ENCODE assay signal across 9 mouse cellular contexts in the genomic region with DNA sequence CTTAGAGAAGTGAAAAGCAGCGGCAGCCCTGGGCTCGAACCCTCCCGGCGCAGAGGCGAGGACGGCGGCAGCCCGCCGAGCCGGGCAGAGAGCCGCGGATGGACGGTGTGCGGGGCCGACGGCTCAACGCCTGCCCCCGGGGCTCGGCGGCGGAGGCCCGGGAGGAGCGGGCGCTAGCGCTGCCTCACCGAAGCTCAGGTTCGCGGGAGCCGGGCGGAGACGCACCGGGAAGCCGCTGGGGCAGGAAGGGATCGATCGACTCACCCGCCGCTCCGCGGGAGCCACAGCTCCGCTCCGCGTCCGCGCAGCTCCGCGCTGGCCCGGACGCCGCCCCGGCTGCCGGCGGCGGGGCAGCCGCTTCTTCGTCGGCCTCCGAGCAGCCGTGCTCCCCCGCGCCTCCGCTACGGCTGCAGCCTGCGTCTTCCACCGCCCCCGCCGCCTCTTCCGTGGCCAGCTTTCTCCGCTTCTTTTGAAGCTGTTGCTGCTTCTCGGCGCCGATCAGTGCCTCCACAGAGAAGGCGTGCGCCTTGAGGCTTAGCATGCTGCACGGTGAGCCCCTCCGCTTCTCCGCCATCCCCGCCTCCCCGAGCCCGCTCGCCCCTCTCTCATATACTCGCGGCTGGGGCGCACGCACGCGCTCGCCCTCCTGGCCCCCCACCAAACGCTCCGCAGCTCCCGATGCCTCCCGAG. TPM values are rescaled to one million over a fixed set of nuclear protein-coding genes. Genes with fewer than 3 reads are reported as not detected.
A peak's percentile ranks its signal among the peaks of the same experiment; 100 is the strongest.
DNase-seq lines count a peak whose midpoint lies in the region; ATAC-seq lines count a peak whose summit lies in the region.
"Had no signal": no experiment of that assay in that cellular context is flagged by ENCODE, and none has a peak within 500 bp of the region (broad histone marks: within the 10 kb centered on the region; RNA-seq: fewer than 3 reads in every experiment).

No protein-coding gene starts in this region.

- no peak for DNase-seq in lung, postnatal 14 days
- DNase-seq in adrenal gland, postnatal 25 days, result peak; percentile 41
- peak; percentile 74 for DNase-seq in midbrain, embryonic 14.5 days
- no peak for DNase-seq in thymus, postnatal 25 days
- no peak for DNase-seq in MN1 (ENCODE audit: low spot score)

- ATAC-seq in lung, embryonic 15.5 days (ENCODE audit: borderline replicate concordance, extremely low read depth, low FRiP score, low TSS enrichment), result peak; percentile 62
- peak; percentile 66 for ATAC-seq in forebrain, embryonic 13.5 days
- ATAC-seq in intestine, embryonic 15.5 days, result peak; percentile 78
- ATAC-seq in midbrain, embryonic 14.5 days (ENCODE audit: low FRiP score, low TSS enrichment), result peak; percentile 48

- no peaks in the 10 kb centered on the region for H3K9me3 ChIP-seq in lung, embryonic 15.5 days
- no peaks in the 10 kb centered on the region for H3K9me3 ChIP-seq in forebrain, embryonic 13.5 days (replicated peaks)
- no peaks in the 10 kb centered on the region for H3K9me3 ChIP-seq in intestine, embryonic 15.5 days
- H3K9me3 ChIP-seq in midbrain, embryonic 14.5 days (ENCODE audit: control insufficient read depth, low read length), result no peaks in the 10 kb centered on the region

- H3K27ac ChIP-seq in lung, embryonic 15.5 days, result no peak overlapping the region
- H3K27ac ChIP-seq in forebrain, embryonic 13.5 days, result no peak overlapping the region; the same call in 1 of the 2 replicates
- no peak overlapping the region for H3K27ac ChIP-seq in intestine, embryonic 15.5 days
- H3K27ac ChIP-seq in midbrain, embryonic 14.5 days (replicated peaks; ENCODE audit: low read depth, low read length), result no peak overlapping the region

- H3K4me2 ChIP-seq in lung, embryonic 15.5 days, result peak overlapping the region; percentile 82
- peak overlapping the region; percentile 80 for H3K4me2 ChIP-seq in forebrain, embryonic 13.5 days
- H3K4me2 ChIP-seq in intestine, embryonic 15.5 days (replicated peaks), result peak overlapping the region; percentile 88
- H3K4me2 ChIP-seq in midbrain, embryonic 14.5 days (ENCODE audit: low read length), result peak overlapping the region; percentile 67

- peaks cover 21% of the 10 kb centered on the region for H3K4me1 ChIP-seq in lung, embryonic 15.5 days
- H3K4me1 ChIP-seq in forebrain, embryonic 13.5 days, result peaks cover 24% of the 10 kb centered on the region
- peaks cover 17% of the 10 kb centered on the region for H3K4me1 ChIP-seq in intestine, embryonic 15.5 days (replicated peaks)
- peaks cover 10% of the 10 kb centered on the region; the same call in 1 of the 2 replicates for H3K4me1 ChIP-seq in midbrain, embryonic 14.5 days (ENCODE audit: control insufficient read depth, insufficient read depth, low read length)

- no peaks in the 10 kb centered on the region for H3K36me3 ChIP-seq in lung, embryonic 15.5 days
- no peaks in the 10 kb centered on the region for H3K36me3 ChIP-seq in forebrain, embryonic 13.5 days (ENCODE audit: poor library complexity, severe bottlenecking)
- H3K36me3 ChIP-seq in intestine, embryonic 15.5 days, result no peaks in the 10 kb centered on the region
- H3K36me3 ChIP-seq in midbrain, embryonic 14.5 days (ENCODE audit: control insufficient read depth, insufficient read depth, low read length), result no peaks in the 10 kb centered on the region

- 0% methylated on average over 74 of the region's 91 CpGs for WGBS in lung, embryonic 15.5 days
- under 1% methylated on average over 56 of the region's 91 CpGs for WGBS in forebrain, embryonic 13.5 days
- WGBS in intestine, embryonic 15.5 days, result under 1% methylated on average over 89 of the region's 91 CpGs
- under 1% methylated on average over 91 of the region's 91 CpGs for WGBS in midbrain, embryonic 14.5 days

- peak overlapping the region; percentile 17 for H3K9ac ChIP-seq in lung, embryonic 15.5 days
- peak overlapping the region; percentile 62 for H3K9ac ChIP-seq in forebrain, embryonic 13.5 days
- H3K9ac ChIP-seq in intestine, embryonic 15.5 days, result peak overlapping the region; percentile 41
- peak overlapping the region; percentile 20; the same call in 1 of the 2 replicates for H3K9ac ChIP-seq in midbrain, embryonic 14.5 days (replicated peaks; ENCODE audit: low read length)

- H3K27me3 ChIP-seq in lung, embryonic 15.5 days, result peaks cover 81% of the 10 kb centered on the region
- H3K27me3 ChIP-seq in forebrain, embryonic 13.5 days, result peaks cover 81% of the 10 kb centered on the region
- peaks cover 61% of the 10 kb centered on the region for H3K27me3 ChIP-seq in intestine, embryonic 15.5 days (replicated peaks)
- H3K27me3 ChIP-seq in midbrain, embryonic 14.5 days (ENCODE audit: control insufficient read depth, insufficient read depth, low read length), result peaks cover 69% of the 10 kb centered on the region

- H3K4me3 ChIP-seq in lung, embryonic 15.5 days, result peak overlapping the region; percentile 42
- H3K4me3 ChIP-seq in forebrain, embryonic 13.5 days, result peak overlapping the region; percentile 45
- H3K4me3 ChIP-seq in intestine, embryonic 15.5 days (replicated peaks), result peak overlapping the region; percentile 46
- H3K4me3 ChIP-seq in midbrain, embryonic 14.5 days (replicated peaks; ENCODE audit: low read depth, low read length), result peak overlapping the region; percentile 37

RNA-seq across cellular contexts. Expression of a gene that starts 0.6 kb away (rescaled TPM):
- 0.93 and 1.3 TPM in 2 replicates for polyA plus RNA-seq in lung, embryonic 15.5 days (2015; fragmentation: Nextera tagmentation; extraction: Ambion mirVana)
- 1.2 and 1.8 TPM in 2 replicates for total RNA-seq in adrenal gland, postnatal 25 days (2021)
- polyA plus RNA-seq in forebrain, embryonic 13.5 days (2015; fragmentation: Nextera tagmentation; extraction: Ambion mirVana), result 1.7 and 2.2 TPM in 2 replicates
- 0.36 and 0.38 TPM in 2 replicates for polyA plus RNA-seq in intestine, embryonic 15.5 days (2015; fragmentation: Nextera tagmentation; extraction: Ambion mirVana)
- 0.08 and 3.2 TPM in 2 replicates for polyA plus RNA-seq in midbrain, embryonic 14.5 days (2014; fragmentation: Nextera tagmentation; extraction: Ambion mirVana)
- total RNA-seq: common myeloid progenitor, adult 5-6 weeks had no signal

Comparison
In these comparisons a context has a peak if more than half of its experiments do, and no peak if none do; other contexts are left out.
1. DNase-seq: peak in adrenal gland, postnatal 25 days (single experiment) and midbrain, embryonic 14.5 days (single experiment); none in lung, postnatal 14 days (single experiment), thymus, postnatal 25 days (single experiment) and MN1 (single experiment).
2. Peak in every context shown above with its lines, with median percentiles within 50 percentile points of each other: ATAC-seq, H3K4me2 ChIP-seq, H3K4me3 ChIP-seq and H3K9ac ChIP-seq.